Mouse (Mus musculus): ENCODE measurements around the gene Itih3. TPM values are rescaled to one million over a fixed set of nuclear protein-coding genes. Genes with fewer than 3 reads are reported as not detected.

Itih3 gene
- polyA plus RNA-seq, 1 experiment from 2014 or later, result 781 TPM

DNA sequence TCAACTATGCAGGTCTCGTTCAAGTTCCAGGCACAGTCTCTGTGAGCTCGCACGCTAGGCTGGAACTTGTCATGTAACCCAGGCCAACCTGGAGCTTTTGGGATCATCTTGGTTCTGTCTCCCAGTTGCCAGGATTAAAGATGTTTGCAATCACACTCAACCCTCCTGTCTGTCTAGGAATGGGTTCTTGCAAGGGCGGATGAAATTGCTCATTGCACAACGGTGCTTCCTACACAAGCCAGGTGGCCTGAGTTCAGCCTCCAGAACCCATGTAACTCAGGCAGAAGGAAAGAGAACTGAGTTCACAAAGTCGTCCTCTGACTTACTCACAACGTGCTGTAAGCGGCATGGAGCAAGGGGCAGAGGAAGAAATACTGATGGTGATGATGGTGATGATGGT is 12.4 kb downstream of the Itih3 start:
- Histone ChIP-seq H3K36me3 (ENCODE audit: control insufficient read depth, insufficient read depth) (no peaks in the 10 kb centered on the region), H3K4me3 (ENCODE audit: low read depth, low read length) (no peak overlapping the region), H3K4me2 (ENCODE audit: low read depth, low read length) (no peak overlapping the region), H3K27ac (ENCODE audit: low read length) (no peak overlapping the region), H3K4me1 (ENCODE audit: control insufficient read depth, low read depth, low read length) (no peaks in the 10 kb centered on the region; the same call in 1 of the 2 replicates), H3K27me3 (ENCODE audit: control insufficient read depth, insufficient read depth, low read depth, low read length) (no peaks in the 10 kb centered on the region), H3K9me3 (replicated peaks; ENCODE audit: control insufficient read depth, low read length) (no peaks in the 10 kb centered on the region), H3K9ac (ENCODE audit: low read depth, low read length) (no peak overlapping the region)
- 78% methylated on average over 8 of the region's 8 CpGs for WGBS (ENCODE audit: insufficient replicate concordance)
- no peak for ATAC-seq (ENCODE audit: low read depth)

GRCm38 (mm10) chr14:30907814-30908265 is 15.7 kb downstream of the Itih3 start:
- whole genome bisulfite sequencing (ENCODE audit: insufficient replicate concordance), result 39% methylated on average over 3 of the region's 3 CpGs

GRCm38 (mm10) chr14:30906001-30906400 is 17.6 kb downstream of the Itih3 start:
- no peak for ATAC-seq (ENCODE audit: low read depth)
- no peak overlapping the region for H3K4me3 ChIP-seq (ENCODE audit: low read depth, low read length)
- H3K27ac ChIP-seq (ENCODE audit: low read length), result no peak overlapping the region
- H3K27me3 ChIP-seq (ENCODE audit: control insufficient read depth, insufficient read depth, low read depth, low read length), result no peaks in the 10 kb centered on the region
- no peak overlapping the region for H3K4me2 ChIP-seq (ENCODE audit: low read depth, low read length)
- no peaks in the 10 kb centered on the region; the same call in 1 of the 2 replicates for H3K4me1 ChIP-seq (ENCODE audit: control insufficient read depth, low read depth, low read length)
- no peaks in the 10 kb centered on the region for H3K9me3 ChIP-seq (replicated peaks; ENCODE audit: control insufficient read depth, low read length)
- 73% methylated on average over 6 of the region's 6 CpGs for whole genome bisulfite sequencing (ENCODE audit: insufficient replicate concordance)
- no peak overlapping the region for H3K9ac ChIP-seq (ENCODE audit: low read depth, low read length)
- no peaks in the 10 kb centered on the region; the same call in 1 of the 2 replicates for H3K36me3 ChIP-seq (ENCODE audit: control insufficient read depth, insufficient read depth)

More at GRCm38 (mm10) chr14:30907814-30908265, 15.7 kb downstream of the Itih3 start:
- no peaks in the 10 kb centered on the region for H3K27me3 ChIP-seq (ENCODE audit: control insufficient read depth, insufficient read depth, low read depth, low read length)
- no peaks in the 10 kb centered on the region for H3K9me3 ChIP-seq (replicated peaks; ENCODE audit: control insufficient read depth, low read length)
- H3K4me1 ChIP-seq (ENCODE audit: control insufficient read depth, low read depth, low read length), result no peaks in the 10 kb centered on the region; the same call in 1 of the 2 replicates
- H3K4me3 ChIP-seq (ENCODE audit: low read depth, low read length), result no peak overlapping the region
- H3K27ac ChIP-seq (ENCODE audit: low read length), result peak overlapping the region; percentile 27; the same call in 1 of the 2 replicates
- no peak overlapping the region for H3K9ac ChIP-seq (ENCODE audit: low read depth, low read length)
- no peaks in the 10 kb centered on the region for H3K36me3 ChIP-seq (ENCODE audit: control insufficient read depth, insufficient read depth)
- ATAC-seq (ENCODE audit: low read depth), result peak; percentile 88
- H3K4me2 ChIP-seq (ENCODE audit: low read depth, low read length), result no peak overlapping the region

DNA sequence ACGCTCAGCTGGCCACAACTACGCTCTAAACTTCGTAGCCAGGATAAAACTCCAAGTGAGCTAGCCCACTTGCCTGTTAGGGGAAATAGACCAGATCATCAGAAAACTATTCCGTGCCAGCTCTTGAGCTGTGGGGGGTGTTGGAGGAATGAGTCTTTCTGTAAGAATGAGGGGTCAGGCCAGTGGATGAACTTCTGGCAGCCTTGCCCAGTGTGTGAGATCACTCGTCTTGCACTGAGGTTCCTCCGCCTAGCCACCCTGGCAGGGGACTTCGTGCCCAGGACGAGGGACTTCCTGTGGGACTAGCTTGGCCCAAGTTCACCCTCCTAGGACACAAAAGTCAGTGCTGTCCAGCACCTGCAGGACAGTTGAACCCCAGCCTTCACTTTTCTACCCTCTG is 19.3 kb downstream of the Itih3 start:
- Histone ChIP-seq H3K27me3 (ENCODE audit: control insufficient read depth, insufficient read depth, low read depth, low read length) (no peaks in the 10 kb centered on the region), H3K4me3 (ENCODE audit: low read depth, low read length) (no peak overlapping the region), H3K4me2 (ENCODE audit: low read depth, low read length) (no peak overlapping the region), H3K36me3 (ENCODE audit: control insufficient read depth, insufficient read depth) (no peaks in the 10 kb centered on the region; the same call in 1 of the 2 replicates), H3K27ac (ENCODE audit: low read length) (no peak overlapping the region), H3K9me3 (replicated peaks; ENCODE audit: control insufficient read depth, low read length) (no peaks in the 10 kb centered on the region), H3K9ac (ENCODE audit: low read depth, low read length) (no peak overlapping the region), H3K4me1 (ENCODE audit: control insufficient read depth, low read depth, low read length) (no peaks in the 10 kb centered on the region; the same call in 1 of the 2 replicates)
- 62% methylated on average over 8 of the region's 8 CpGs for WGBS (ENCODE audit: insufficient replicate concordance)
- ATAC-seq (ENCODE audit: low read depth), result no peak

DNA sequence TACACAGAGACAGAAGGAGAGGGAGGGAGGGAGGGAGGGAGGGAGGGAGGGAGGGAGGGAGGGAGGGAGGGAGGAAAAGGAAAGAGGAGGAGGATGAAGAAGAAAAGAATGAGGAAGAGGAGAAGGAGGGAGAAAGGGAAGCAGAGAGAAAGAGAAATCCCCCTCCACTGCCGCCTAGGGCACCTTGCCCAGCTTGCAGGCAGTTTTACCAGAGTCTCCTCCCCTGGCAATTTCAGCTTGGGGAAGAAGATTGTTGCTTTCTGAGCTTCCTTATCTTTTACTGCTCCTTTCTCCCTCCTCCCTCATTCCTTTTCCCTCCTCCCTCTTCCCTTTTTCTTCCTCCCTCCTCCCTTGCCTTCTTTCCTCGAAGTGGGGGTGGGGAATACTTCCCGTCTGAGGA is 20.5 kb downstream of the Itih3 start:
- no peak overlapping the region for H3K9ac ChIP-seq (ENCODE audit: low read depth, low read length)
- no peak overlapping the region for H3K4me2 ChIP-seq (ENCODE audit: low read depth, low read length)
- H3K4me3 ChIP-seq (ENCODE audit: low read depth, low read length), result no peak overlapping the region
- no peak for ATAC-seq (ENCODE audit: low read depth)
- H3K4me1 ChIP-seq (ENCODE audit: control insufficient read depth, low read depth, low read length), result no peaks in the 10 kb centered on the region; the same call in 1 of the 2 replicates
- WGBS (ENCODE audit: insufficient replicate concordance), result 33% methylated on average over 3 of the region's 3 CpGs
- no peaks in the 10 kb centered on the region; the same call in 1 of the 2 replicates for H3K36me3 ChIP-seq (ENCODE audit: control insufficient read depth, insufficient read depth)
- no peaks in the 10 kb centered on the region for H3K9me3 ChIP-seq (replicated peaks; ENCODE audit: control insufficient read depth, low read length)
- H3K27ac ChIP-seq (ENCODE audit: low read length), result no peak overlapping the region
- no peaks in the 10 kb centered on the region for H3K27me3 ChIP-seq (ENCODE audit: control insufficient read depth, insufficient read depth, low read depth, low read length)

- no peaks in the 10 kb centered on the region for H3K9me3 ChIP-seq (replicated peaks; ENCODE audit: control insufficient read depth, low read length)
- H3K27ac ChIP-seq (ENCODE audit: low read length), result no peak overlapping the region
- no peak overlapping the region for H3K4me2 ChIP-seq (ENCODE audit: low read depth, low read length)
- no peak for ATAC-seq (ENCODE audit: low read depth)
- H3K9ac ChIP-seq (ENCODE audit: low read depth, low read length), result no peak overlapping the region
- no peaks in the 10 kb centered on the region; the same call in 1 of the 2 replicates for H3K36me3 ChIP-seq (ENCODE audit: control insufficient read depth, insufficient read depth)
- WGBS (ENCODE audit: insufficient replicate concordance), result 50% methylated on average over 5 of the region's 5 CpGs
- no peak overlapping the region for H3K4me3 ChIP-seq (ENCODE audit: low read depth, low read length)
- H3K27me3 ChIP-seq (ENCODE audit: control insufficient read depth, insufficient read depth, low read depth, low read length), result no peaks in the 10 kb centered on the region
- no peaks in the 10 kb centered on the region; the same call in 1 of the 2 replicates for H3K4me1 ChIP-seq (ENCODE audit: control insufficient read depth, low read depth, low read length)
Measured at GRCm38 (mm10) chr14:30902628-30903027, 20.9 kb downstream of the Itih3 start.

- H3K4me2 ChIP-seq (ENCODE audit: low read depth, low read length), result no peak overlapping the region
- 40% methylated on average over 3 of the region's 3 CpGs for WGBS (ENCODE audit: insufficient replicate concordance)
- no peaks in the 10 kb centered on the region for H3K4me1 ChIP-seq (ENCODE audit: control insufficient read depth, low read depth, low read length)
- H3K4me3 ChIP-seq (ENCODE audit: low read depth, low read length), result no peak overlapping the region
- H3K9me3 ChIP-seq (replicated peaks; ENCODE audit: control insufficient read depth, low read length), result no peaks in the 10 kb centered on the region
- no peaks in the 10 kb centered on the region for H3K27me3 ChIP-seq (ENCODE audit: control insufficient read depth, insufficient read depth, low read depth, low read length)
- no peaks in the 10 kb centered on the region; the same call in 1 of the 2 replicates for H3K36me3 ChIP-seq (ENCODE audit: control insufficient read depth, insufficient read depth)
- H3K27ac ChIP-seq (ENCODE audit: low read length), result no peak overlapping the region
- H3K9ac ChIP-seq (ENCODE audit: low read depth, low read length), result no peak overlapping the region
- ATAC-seq (ENCODE audit: low read depth), result no peak
Measured at GRCm38 (mm10) chr14:30899972-30900371, 23.6 kb downstream of the Itih3 start.

GRCm38 (mm10) chr14:30888271-30888732 is 35.3 kb downstream of the Itih3 start:
- Histone ChIP-seq H3K4me1 (ENCODE audit: control insufficient read depth, low read depth, low read length) (no peaks in the 10 kb centered on the region; the same call in 1 of the 2 replicates), H3K9me3 (replicated peaks; ENCODE audit: control insufficient read depth, low read length) (no peaks in the 10 kb centered on the region), H3K27ac (ENCODE audit: low read length) (peak overlapping the region; percentile 17; the same call in 1 of the 2 replicates), H3K36me3 (ENCODE audit: control insufficient read depth, insufficient read depth) (no peaks in the 10 kb centered on the region), H3K27me3 (ENCODE audit: control insufficient read depth, insufficient read depth, low read depth, low read length) (no peaks in the 10 kb centered on the region), H3K4me3 (ENCODE audit: low read depth, low read length) (peak overlapping the region; percentile 40; the same call in 1 of the 2 replicates), H3K9ac (ENCODE audit: low read depth, low read length) (peak overlapping the region; percentile 15; the same call in 1 of the 2 replicates), H3K4me2 (ENCODE audit: low read depth, low read length) (peak overlapping the region; percentile 31)
- peak; percentile 71 for ATAC-seq (ENCODE audit: low read depth)
- 17% methylated on average over 9 of the region's 9 CpGs for WGBS (ENCODE audit: insufficient replicate concordance)

- Histone ChIP-seq H3K4me2 (ENCODE audit: low read depth, low read length) (peak within 1 kb of the TSS; percentile 31), H3K9ac (ENCODE audit: low read depth, low read length) (no peak within 1 kb of the TSS), H3K27ac (ENCODE audit: low read length) (peak within 1 kb of the TSS; percentile 77), H3K9me3 (replicated peaks; ENCODE audit: control insufficient read depth, low read length) (no peaks in the 10 kb centered on the region), H3K36me3 (ENCODE audit: control insufficient read depth, insufficient read depth) (no peaks in the 10 kb centered on the region), H3K27me3 (ENCODE audit: control insufficient read depth, insufficient read depth, low read depth, low read length) (no peaks in the 10 kb centered on the region), H3K4me3 (ENCODE audit: low read depth, low read length) (peak within 1 kb of the TSS; percentile 40), H3K4me1 (ENCODE audit: control insufficient read depth, low read depth, low read length) (no peaks in the 10 kb centered on the region; the same call in 1 of the 2 replicates)
- ATAC-seq (ENCODE audit: low read depth), result peak; percentile 66
- 59% methylated on average over 3 of the region's 3 CpGs for WGBS (ENCODE audit: insufficient replicate concordance)
Measured at GRCm38 (mm10) chr14:30886204-30886603, 37.4 kb downstream of the Itih3 start, which contains the start of gene Itih4. TSS of gene Itih4 (plus strand) at chr14:30886476.
